Mouse (Mus musculus): ENCODE results near the gene Cngb1.

DNA sequence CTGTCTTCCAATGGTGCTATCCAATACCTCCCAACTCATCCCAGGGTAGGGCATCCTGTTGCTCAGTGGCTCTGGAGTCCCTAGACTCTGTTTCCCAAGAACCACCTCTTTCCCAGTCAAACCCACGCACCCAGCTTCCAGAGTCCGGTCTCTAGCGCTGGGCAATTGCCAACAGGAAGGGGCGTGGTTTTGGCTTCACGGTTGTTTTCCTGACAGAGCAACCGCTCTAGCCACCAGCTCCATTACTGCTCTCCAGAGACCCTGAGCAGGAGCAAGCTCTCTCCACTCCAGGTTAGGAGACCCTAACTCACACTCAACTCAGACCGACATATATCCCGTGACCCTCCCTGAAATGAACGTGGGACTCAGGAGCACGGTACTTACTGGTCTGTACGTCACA is 13.2 kb downstream of the Cngb1 start:
- TF ChIP-seq TCF12 (IDR thresholded peaks at IDR 0.05; ENCODE audit: low read depth, low read length) (no peak), RAD21 (IDR thresholded peaks at IDR 0.05; ENCODE audit: low read depth, low read length) (no peak), POLR2A (IDR thresholded peaks at IDR 0.05; ENCODE audit: control insufficient read depth in 1 of 2, insufficient read depth in 1 of 2, low read depth in 1 of 2, low read length in 2 of 2, poor library complexity in 1 of 2) (peak in 1 of 2 experiments; percentile 29; a peak in 1 of 4 replicates), ZC3H11A (IDR thresholded peaks at IDR 0.05; ENCODE audit: low read depth, low read length) (no peak), TBP (IDR thresholded peaks at IDR 0.05; ENCODE audit: low read depth, low read length) (no peak), ZMIZ1 (IDR thresholded peaks at IDR 0.05; ENCODE audit: low read depth, low read length) (no peak), CHD2 (IDR thresholded peaks at IDR 0.05; ENCODE audit: low read length) (no peak), ZKSCAN1 (IDR thresholded peaks at IDR 0.05; ENCODE audit: low read depth, low read length) (no peak), ELF1 (IDR thresholded peaks at IDR 0.05; ENCODE audit: low read depth, low read length) (0 out of 2 replicates have a peak, but pooled peaks have one; percentile 11), CTCF (IDR thresholded peaks at IDR 0.05 in 2 of 3, conservative IDR thresholded peaks at IDR 0.05 in 1 of 3; ENCODE audit: control insufficient read depth in 1 of 3, insufficient read depth in 1 of 3, low read depth in 2 of 3, low read length in 3 of 3, poor library complexity in 1 of 3, severe bottlenecking in 1 of 3) (no peak), EP300 (IDR thresholded peaks at IDR 0.05; ENCODE audit: low read depth in 1 of 2, low read length in 2 of 2) (no peak), JUND (IDR thresholded peaks at IDR 0.05; ENCODE audit: low read depth, low read length) (no peak)
